Mouse (Mus musculus): ENCODE measurements at regions not wholly inside any gene's neighbourhood (a gene's known extent, or its start where the extent isn't known, plus 50 kb on each side); places are given as distances from the start of the nearest gene placed in this dataset.
A peak's percentile ranks its signal among the peaks of the same experiment; 100 is the strongest.

- H3K27me3 ChIP-seq (ENCODE audit: insufficient read depth, low read length), result peaks cover 18% of the 10 kb centered on the region
- no peak for TF ChIP-seq CTCF (conservative IDR thresholded peaks at IDR 0.05; ENCODE audit: low read length)
- H3K9me3 ChIP-seq (ENCODE audit: low read length), result no peaks in the 10 kb centered on the region
- no peak overlapping the region for H3K4me3 ChIP-seq (replicated peaks; ENCODE audit: low read length)
- peaks cover 5% of the 10 kb centered on the region for H3K4me1 ChIP-seq (replicated peaks; ENCODE audit: low read depth, low read length)
- no peaks in the 10 kb centered on the region for H3K36me3 ChIP-seq (ENCODE audit: insufficient read depth, low read length)
Measured at GRCm38 (mm10) chr13:48717036-48717435, 54.2 kb downstream of the Barx1 start.

- H3K27me3 ChIP-seq (ENCODE audit: insufficient read depth, low read length), result peaks cover 15% of the 10 kb centered on the region
- H3K4me1 ChIP-seq (replicated peaks; ENCODE audit: low read depth, low read length), result peaks cover 5% of the 10 kb centered on the region
- H3K9me3 ChIP-seq (ENCODE audit: low read length), result no peaks in the 10 kb centered on the region
- H3K4me3 ChIP-seq (replicated peaks; ENCODE audit: low read length), result no peak overlapping the region
- TF ChIP-seq CTCF (conservative IDR thresholded peaks at IDR 0.05; ENCODE audit: low read length) (no peak), NANOG (IDR thresholded peaks at IDR 0.05; ENCODE audit: borderline replicate concordance, low read length) (no peak), POU5F1 (IDR thresholded peaks at IDR 0.05; ENCODE audit: borderline replicate concordance, low read length) (no peak)
- H3K36me3 ChIP-seq (ENCODE audit: insufficient read depth, low read length), result no peaks in the 10 kb centered on the region
Measured at GRCm38 (mm10) chr13:48717451-48717850, 54.7 kb downstream of the Barx1 start.

DNA sequence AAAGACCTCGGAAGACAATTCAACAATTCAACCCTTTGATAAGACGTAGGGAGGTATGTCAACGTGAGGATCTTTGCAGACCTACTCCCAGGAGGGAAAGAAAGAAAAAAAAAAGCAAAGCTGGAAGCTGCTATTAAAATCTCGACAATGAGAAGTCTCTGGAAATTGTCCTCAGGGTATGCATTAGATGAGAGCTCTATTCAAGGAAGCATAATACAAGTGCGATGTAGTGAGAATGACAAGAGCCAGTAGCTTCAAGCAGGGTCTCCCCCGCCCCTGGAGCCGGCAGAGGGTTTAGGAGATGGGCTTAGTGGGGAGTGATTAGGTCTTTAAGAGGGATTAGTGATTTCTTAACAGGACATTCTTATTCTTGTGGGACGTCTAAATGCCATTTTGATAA lies 60.9 kb downstream of the Barx1 start:
- Histone ChIP-seq H3K9me3 (ENCODE audit: low read length) (no peaks in the 10 kb centered on the region), H3K4me1 (replicated peaks; ENCODE audit: low read depth, low read length) (no peaks in the 10 kb centered on the region), H3K27me3 (ENCODE audit: insufficient read depth, low read length) (peaks cover 10% of the 10 kb centered on the region), H3K4me3 (replicated peaks; ENCODE audit: low read length) (no peak overlapping the region), H3K36me3 (ENCODE audit: insufficient read depth, low read length) (no peaks in the 10 kb centered on the region)
- TF ChIP-seq CTCF (conservative IDR thresholded peaks at IDR 0.05; ENCODE audit: low read length) (no peak), POU5F1 (IDR thresholded peaks at IDR 0.05; ENCODE audit: borderline replicate concordance, low read length) (no peak)

- H3K4me1 ChIP-seq (replicated peaks; ENCODE audit: low read depth, low read length), result peaks cover 4% of the 10 kb centered on the region
- H3K27me3 ChIP-seq (ENCODE audit: insufficient read depth, low read length), result peaks cover 37% of the 10 kb centered on the region
- H3K36me3 ChIP-seq (ENCODE audit: insufficient read depth, low read length), result no peaks in the 10 kb centered on the region
- TF ChIP-seq CTCF (conservative IDR thresholded peaks at IDR 0.05; ENCODE audit: low read length) (no peak), POU5F1 (IDR thresholded peaks at IDR 0.05; ENCODE audit: borderline replicate concordance, low read length) (no peak), NANOG (IDR thresholded peaks at IDR 0.05; ENCODE audit: borderline replicate concordance, low read length) (no peak)
- H3K9me3 ChIP-seq (ENCODE audit: low read length), result no peaks in the 10 kb centered on the region
- H3K4me3 ChIP-seq (replicated peaks; ENCODE audit: low read length), result no peak overlapping the region
Measured at GRCm38 (mm10) chr13:48726430-48726829, 63.6 kb downstream of the Barx1 start.

GRCm38 (mm10) chr13:48731046-48731996 lies 68.5 kb downstream of the Barx1 start:
- peaks cover 73% of the 10 kb centered on the region for H3K27me3 ChIP-seq (ENCODE audit: insufficient read depth, low read length)
- no peaks in the 10 kb centered on the region for H3K9me3 ChIP-seq (ENCODE audit: low read length)
- H3K36me3 ChIP-seq (ENCODE audit: insufficient read depth, low read length), result no peaks in the 10 kb centered on the region
- H3K4me1 ChIP-seq (replicated peaks; ENCODE audit: low read depth, low read length), result peaks cover 26% of the 10 kb centered on the region
- peak overlapping the region; percentile 72 for H3K4me3 ChIP-seq (replicated peaks; ENCODE audit: low read length)
- TF ChIP-seq CTCF (conservative IDR thresholded peaks at IDR 0.05; ENCODE audit: low read length), result no peak
- TF ChIP-seq POU5F1 (IDR thresholded peaks at IDR 0.05; ENCODE audit: borderline replicate concordance, low read length), result no peak
- no peak for TF ChIP-seq NANOG (IDR thresholded peaks at IDR 0.05; ENCODE audit: borderline replicate concordance, low read length)

- H3K4me1 ChIP-seq (replicated peaks; ENCODE audit: low read depth, low read length), result peaks cover 26% of the 10 kb centered on the region
- H3K36me3 ChIP-seq (ENCODE audit: insufficient read depth, low read length), result no peaks in the 10 kb centered on the region
- H3K9me3 ChIP-seq (ENCODE audit: low read length), result no peaks in the 10 kb centered on the region
- TF ChIP-seq CTCF (conservative IDR thresholded peaks at IDR 0.05; ENCODE audit: low read length) (peak; percentile 51), POU5F1 (IDR thresholded peaks at IDR 0.05; ENCODE audit: borderline replicate concordance, low read length) (no peak), NANOG (IDR thresholded peaks at IDR 0.05; ENCODE audit: borderline replicate concordance, low read length) (no peak)
- H3K4me3 ChIP-seq (replicated peaks; ENCODE audit: low read length), result peak overlapping the region; percentile 51
- peaks cover 83% of the 10 kb centered on the region for H3K27me3 ChIP-seq (ENCODE audit: insufficient read depth, low read length)
Measured at GRCm38 (mm10) chr13:48732168-48732841, 69.5 kb downstream of the Barx1 start.

DNA sequence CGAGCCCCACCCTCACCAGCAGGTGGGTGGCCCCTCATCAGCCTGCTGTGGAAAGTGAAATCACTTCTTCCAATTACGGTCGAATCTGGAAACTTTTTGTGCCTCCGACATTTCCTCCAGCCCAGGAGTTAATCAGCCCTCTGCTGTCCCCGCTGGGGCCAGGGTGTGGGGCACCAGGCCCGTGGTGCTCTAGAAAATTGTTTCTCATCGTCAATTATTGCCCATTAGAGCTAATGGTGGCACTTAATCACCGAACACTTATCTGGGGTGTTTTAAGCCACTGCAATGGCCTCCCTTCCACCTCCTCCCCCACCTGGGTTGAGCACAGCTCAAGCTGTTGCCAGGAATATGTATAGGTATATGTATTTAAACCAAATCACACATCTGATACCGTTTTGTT lies 72.2 kb downstream of the Barx1 start:
- H3K9me3 ChIP-seq (ENCODE audit: low read length), result no peaks in the 10 kb centered on the region

DNA sequence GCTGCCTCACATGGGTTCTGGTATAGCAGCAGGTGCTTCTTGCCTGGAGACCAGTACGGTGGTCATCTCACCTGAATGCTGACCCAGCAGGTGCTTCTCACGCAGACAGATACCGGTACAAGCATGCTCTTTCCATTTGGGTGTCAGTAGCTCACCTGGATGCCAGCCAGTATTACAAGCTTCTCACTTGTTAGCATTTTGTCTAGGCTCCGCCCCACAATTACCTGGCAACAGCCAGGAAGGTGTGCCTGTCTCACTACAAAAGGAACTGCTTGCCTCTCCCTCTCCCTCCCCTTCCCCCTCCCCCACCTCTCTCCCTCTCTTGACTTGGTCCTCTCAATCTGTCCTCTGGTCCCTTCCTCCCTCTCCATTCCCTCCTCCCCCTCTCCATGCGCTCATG lies 82.8 kb downstream of the Barx1 start:
- Histone ChIP-seq H3K4me1 (replicated peaks; ENCODE audit: low read depth, low read length) (0 out of 2 replicates have a peak, but pooled peaks cover 5% of the 10 kb centered on the region), H3K4me3 (replicated peaks; ENCODE audit: low read length) (no peak overlapping the region), H3K9me3 (ENCODE audit: low read length) (no peaks in the 10 kb centered on the region), H3K27me3 (ENCODE audit: insufficient read depth, low read length) (peaks cover 34% of the 10 kb centered on the region), H3K36me3 (ENCODE audit: insufficient read depth, low read length) (no peaks in the 10 kb centered on the region)
- TF ChIP-seq NANOG (IDR thresholded peaks at IDR 0.05; ENCODE audit: borderline replicate concordance, low read length) (no peak), CTCF (conservative IDR thresholded peaks at IDR 0.05; ENCODE audit: low read length) (no peak), POU5F1 (IDR thresholded peaks at IDR 0.05; ENCODE audit: borderline replicate concordance, low read length) (no peak)

More for the DNA sequence above, 72.2 kb downstream of the Barx1 start:
- no peak for TF ChIP-seq CTCF (conservative IDR thresholded peaks at IDR 0.05; ENCODE audit: low read length)
- TF ChIP-seq POU5F1 (IDR thresholded peaks at IDR 0.05; ENCODE audit: borderline replicate concordance, low read length), result no peak
- TF ChIP-seq NANOG (IDR thresholded peaks at IDR 0.05; ENCODE audit: borderline replicate concordance, low read length), result no peak
- Histone ChIP-seq H3K4me1 (replicated peaks; ENCODE audit: low read depth, low read length) (peaks cover 26% of the 10 kb centered on the region), H3K4me3 (replicated peaks; ENCODE audit: low read length) (no peak overlapping the region), H3K36me3 (ENCODE audit: insufficient read depth, low read length) (no peaks in the 10 kb centered on the region), H3K27me3 (ENCODE audit: insufficient read depth, low read length) (peaks cover 79% of the 10 kb centered on the region)
